Comparison of ENCODE assay signal across 9 mouse cellular contexts in genomic region chr7:118001121-118001520, GRCm38 (mm10).
DNase-seq lines count a peak whose midpoint lies in the region; ATAC-seq and TF ChIP-seq lines count a peak whose summit lies in the region.
"Had no signal": no experiment of that assay in that cellular context is flagged by ENCODE, and none has a peak within 500 bp of the region (broad histone marks: within the 10 kb centered on the region; RNA-seq: fewer than 3 reads in every experiment).

No protein-coding gene starts in this region.

- 8% methylated on average over 4 of the region's 4 CpGs for WGBS in midbrain, embryonic 14.5 days
- WGBS in midbrain, embryonic 13.5 days = 6% methylated on average over 4 of the region's 4 CpGs
- 12% methylated on average over 4 of the region's 4 CpGs for WGBS in hindbrain, postnatal 0 days

- TF ChIP-seq CTCF in hindbrain, postnatal 0 days (IDR thresholded peaks at IDR 0.05; ENCODE audit: low read depth) = no peak

- DNase-seq in midbrain, embryonic 14.5 days = peak; percentile 64
- peak; percentile 81 for DNase-seq in adrenal gland, postnatal 14 days
- peak; percentile 33 for DNase-seq in hindbrain, postnatal 0 days (ENCODE audit: low spot score)
- peak; percentile 42 for DNase-seq in lung, postnatal 36 days
- no peak for DNase-seq in left cerebral cortex, adult 11 months (ENCODE audit: low spot score)
- no peak for DNase-seq in cerebellum, adult 11-12 months
- DNase-seq in natural killer cell, adult 2 months (ENCODE audit: low spot score in 2 of 2) = no peak

- no peak overlapping the region for H3K4me3 ChIP-seq in midbrain, embryonic 14.5 days (replicated peaks; ENCODE audit: low read depth, low read length)
- no peak overlapping the region for H3K4me3 ChIP-seq in midbrain, embryonic 13.5 days (replicated peaks)
- no peak overlapping the region for H3K4me3 ChIP-seq in hindbrain, postnatal 0 days (ENCODE audit: low read length)
- H3K4me3 ChIP-seq: embryonic facial prominence, embryonic 12.5 days had no signal

- no peak overlapping the region for H3K4me2 ChIP-seq in midbrain, embryonic 14.5 days (ENCODE audit: low read length)
- no peak overlapping the region for H3K4me2 ChIP-seq in midbrain, embryonic 13.5 days (replicated peaks)
- H3K4me2 ChIP-seq in hindbrain, postnatal 0 days (ENCODE audit: low read depth, low read length) = no peak overlapping the region
- H3K4me2 ChIP-seq: embryonic facial prominence, embryonic 12.5 days had no signal

- no peak for ATAC-seq in midbrain, embryonic 14.5 days (ENCODE audit: low FRiP score, low TSS enrichment)
- no peak for ATAC-seq in midbrain, embryonic 13.5 days
- no peak for ATAC-seq in hindbrain, postnatal 0 days

- no peaks in the 10 kb centered on the region for H3K27me3 ChIP-seq in midbrain, embryonic 14.5 days (ENCODE audit: control insufficient read depth, insufficient read depth, low read length)
- no peaks in the 10 kb centered on the region for H3K27me3 ChIP-seq in midbrain, embryonic 13.5 days
- H3K27me3 ChIP-seq in hindbrain, postnatal 0 days (ENCODE audit: insufficient read depth, low read length) = no peaks in the 10 kb centered on the region
- H3K27me3 ChIP-seq: embryonic facial prominence, embryonic 12.5 days had no signal

- H3K36me3 ChIP-seq in midbrain, embryonic 14.5 days (ENCODE audit: control insufficient read depth, insufficient read depth, low read length) = no peaks in the 10 kb centered on the region
- H3K36me3 ChIP-seq in midbrain, embryonic 13.5 days = no peaks in the 10 kb centered on the region
- no peaks in the 10 kb centered on the region for H3K36me3 ChIP-seq in hindbrain, postnatal 0 days (ENCODE audit: insufficient read depth, low read length)
- H3K36me3 ChIP-seq: embryonic facial prominence, embryonic 12.5 days had no signal

- H3K27ac ChIP-seq in midbrain, embryonic 14.5 days (replicated peaks; ENCODE audit: low read depth, low read length) = no peak overlapping the region
- no peak overlapping the region for H3K27ac ChIP-seq in midbrain, embryonic 13.5 days
- no peak overlapping the region for H3K27ac ChIP-seq in hindbrain, postnatal 0 days
- H3K27ac ChIP-seq: embryonic facial prominence, embryonic 12.5 days had no signal

- no peak overlapping the region for H3K9ac ChIP-seq in midbrain, embryonic 14.5 days (replicated peaks; ENCODE audit: low read length)
- H3K9ac ChIP-seq in midbrain, embryonic 13.5 days (replicated peaks) = no peak overlapping the region
- H3K9ac ChIP-seq in hindbrain, postnatal 0 days (replicated peaks; ENCODE audit: low read length) = no peak overlapping the region
- H3K9ac ChIP-seq: embryonic facial prominence, embryonic 12.5 days had no signal

- H3K9me3 ChIP-seq in midbrain, embryonic 14.5 days (ENCODE audit: control insufficient read depth, low read length) = no peaks in the 10 kb centered on the region
- H3K9me3 ChIP-seq in midbrain, embryonic 13.5 days = no peaks in the 10 kb centered on the region
- no peaks in the 10 kb centered on the region for H3K9me3 ChIP-seq in hindbrain, postnatal 0 days (ENCODE audit: low read length)
- H3K9me3 ChIP-seq: embryonic facial prominence, embryonic 12.5 days had no signal

- H3K4me1 ChIP-seq in midbrain, embryonic 14.5 days (ENCODE audit: control insufficient read depth, insufficient read depth, low read length) = no peaks in the 10 kb centered on the region
- peaks cover 13% of the 10 kb centered on the region for H3K4me1 ChIP-seq in midbrain, embryonic 13.5 days (replicated peaks)
- no peaks in the 10 kb centered on the region for H3K4me1 ChIP-seq in hindbrain, postnatal 0 days (ENCODE audit: insufficient read depth, low read length)
- H3K4me1 ChIP-seq: embryonic facial prominence, embryonic 12.5 days had no signal

Comparison
In these comparisons a context has a peak if more than half of its experiments do, and no peak if none do; other contexts are left out.
1. DNase-seq: peak in midbrain, embryonic 14.5 days (single experiment), adrenal gland, postnatal 14 days (single experiment), hindbrain, postnatal 0 days (single experiment) and lung, postnatal 36 days (single experiment); none in left cerebral cortex, adult 11 months (single experiment), cerebellum, adult 11-12 months (single experiment) and natural killer cell, adult 2 months (0 of 2).